Mouse (Mus musculus) limb, embryonic 14.5 days (tissue): ENCODE data around the gene Glrx. TPM values are rescaled to one million over a fixed set of nuclear protein-coding genes. Genes with fewer than 3 reads are reported as not detected.
"Not testable (repeated sequence)": the region's sequence is repeated elsewhere in the genome, so short reads cannot be mapped to it uniquely, and the experiment has no call there.

Experiments
- ATAC-seq: fragments of 200-750 bp; cut with Nextera tagmentation; 2 replicates; pipeline ENCODE4 v1.8.0; 2017; ENCODE audit warnings: low read depth, moderate number of reproducible peaks, moderate TSS enrichment; ENCODE audit not compliant: low FRiP score
- DNase-seq: peaks from one replicate; pipeline ENCODE4 v3.0.0-alpha.2; 2015; ENCODE audit warnings: low spot score
- H3K27ac ChIP-seq: fragments of 300-500 bp; sonication (generic); replicated peaks from 2 replicates; pipeline ENCODE4 v1.5.1; 2014; ENCODE audit warnings: low read depth, mild to moderate bottlenecking, low read length, moderate library complexity, mixed read lengths
- H3K27me3 ChIP-seq: fragments of 300-500 bp; sonication (generic); 2 replicates; pipeline ENCODE4 v1.6.1; 2014; ENCODE audit warnings: low read length, mixed read lengths; ENCODE audit not compliant: control insufficient read depth, insufficient read depth
- H3K36me3 ChIP-seq: fragments of 300-500 bp; sonication (generic); 2 replicates; pipeline ENCODE4 v1.6.1; 2014; ENCODE audit warnings: mild to moderate bottlenecking, low read length, moderate library complexity, mixed read lengths; ENCODE audit not compliant: control insufficient read depth, insufficient read depth
- H3K4me1 ChIP-seq: fragments of 300-500 bp; sonication (generic); 2 replicates; pipeline ENCODE4 v1.6.1; 2014; ENCODE audit warnings: antibody characterized with exemption, low read length, mixed read lengths; ENCODE audit not compliant: control insufficient read depth, insufficient read depth
- H3K4me2 ChIP-seq: fragments of 300-500 bp; sonication (generic); replicated peaks from 2 replicates; pipeline ENCODE4 v1.6.1; 2014; ENCODE audit warnings: low read depth, mild to moderate bottlenecking, low read length, moderate library complexity; ENCODE audit not compliant: severe bottlenecking
- H3K4me3 ChIP-seq: fragments of 300-500 bp; sonication (generic); replicated peaks from 2 replicates; pipeline ENCODE4 v1.5.1; 2014; ENCODE audit warnings: low read length
- H3K9ac ChIP-seq: fragments of 300-500 bp; sonication (generic); 2 replicates; pipeline ENCODE4 v1.6.1; 2014; ENCODE audit warnings: mild to moderate bottlenecking, low read depth, low read length, moderate library complexity; ENCODE audit not compliant: severe bottlenecking
- H3K9me3 ChIP-seq: fragments of 300-500 bp; sonication (generic); 2 replicates; pipeline ENCODE4 v1.6.1; 2016; ENCODE audit warnings: low read length; ENCODE audit not compliant: control insufficient read depth
- POLR2A ChIP-seq: fragments of 200-500 bp; IDR thresholded peaks from 2 replicates; pipeline ENCODE4 v1.8.0; 2012; ENCODE audit warnings: inconsistent platforms, mild to moderate bottlenecking, moderate library complexity, borderline replicate concordance; ENCODE audit not compliant: insufficient read depth, insufficient read length; ENCODE audit errors: extremely low read depth
- WGBS: fragments of 180-500 bp; shearing (Covaris S2); extraction: QIAGEN DNeasy Blood & Tissue Kit; methylation state at CpG from one replicate; pipeline ENCODE4 v1.1.7; 2014; 5-methylcytosine and 5-hydroxymethylcytosine counted together
- polyA plus RNA-seq, 2 experiments: library from polyadenylated mRNA; depleted of rRNA in 1 of 2; stranded (reverse) in 1 of 2; unstranded in 1 of 2; fragments of >200 nt; fragmentation: Nextera tagmentation in 1 of 2; extraction: Ambion mirVana in 1 of 2; gene quantifications; 2 replicates each; pipeline versions ENCODE4 v1.2.1 to v1.2.3; 2012 to 2014

Gene Glrx
- polyA plus RNA-seq, 2 experiments = 27.4 to 50.1 TPM

GRCm38 (mm10) chr13:75818486-75818885 is 21.2 kb upstream of the Glrx start:
- no peak for TF ChIP-seq POLR2A
- H3K27ac ChIP-seq = no peak overlapping the region
- no peak for DNase-seq
- H3K9me3 ChIP-seq = no peaks in the 10 kb centered on the region
- no peaks in the 10 kb centered on the region for H3K4me1 ChIP-seq
- WGBS = 50% methylated on average over 3 of the region's 3 CpGs
- no peaks in the 10 kb centered on the region for H3K27me3 ChIP-seq
- H3K36me3 ChIP-seq = no peaks in the 10 kb centered on the region
- H3K4me2 ChIP-seq = no peak overlapping the region
- H3K4me3 ChIP-seq = no peak overlapping the region
- no peak overlapping the region for H3K9ac ChIP-seq
- no peak for ATAC-seq

DNA sequence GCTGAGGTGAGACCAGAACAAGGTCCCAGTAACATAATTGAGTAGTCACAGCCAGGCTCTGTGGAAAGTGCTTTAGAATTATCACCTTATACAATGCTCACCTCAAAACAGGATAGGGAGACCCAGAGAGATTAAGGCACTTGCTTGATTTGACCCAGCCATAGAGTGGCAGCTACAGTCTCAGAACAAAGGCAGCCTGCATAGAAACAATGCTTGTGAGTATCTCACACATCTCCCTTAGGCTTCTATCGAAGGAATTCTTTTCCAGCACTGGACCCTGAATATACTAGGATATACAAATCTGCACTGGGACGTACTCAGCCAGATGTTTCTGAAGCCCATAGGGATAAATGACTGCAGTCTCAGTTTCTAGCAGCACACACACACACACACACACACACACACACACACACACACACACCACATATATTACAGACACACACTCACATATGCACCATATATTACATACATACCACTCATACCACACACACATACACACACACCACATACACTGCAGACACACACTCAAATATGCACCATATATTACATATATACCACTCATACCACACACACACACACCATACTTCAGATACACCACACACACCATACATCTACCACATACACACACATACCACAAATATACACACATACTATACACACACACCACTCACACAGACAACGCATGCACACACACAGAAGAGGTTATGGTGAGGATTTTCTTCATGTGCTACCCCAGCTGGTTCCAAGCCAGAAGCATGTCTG is 20.5 kb upstream of the Glrx start:
- H3K27ac ChIP-seq = no peak overlapping the region
- no peak for ATAC-seq
- TF ChIP-seq POLR2A = no peak

DNA sequence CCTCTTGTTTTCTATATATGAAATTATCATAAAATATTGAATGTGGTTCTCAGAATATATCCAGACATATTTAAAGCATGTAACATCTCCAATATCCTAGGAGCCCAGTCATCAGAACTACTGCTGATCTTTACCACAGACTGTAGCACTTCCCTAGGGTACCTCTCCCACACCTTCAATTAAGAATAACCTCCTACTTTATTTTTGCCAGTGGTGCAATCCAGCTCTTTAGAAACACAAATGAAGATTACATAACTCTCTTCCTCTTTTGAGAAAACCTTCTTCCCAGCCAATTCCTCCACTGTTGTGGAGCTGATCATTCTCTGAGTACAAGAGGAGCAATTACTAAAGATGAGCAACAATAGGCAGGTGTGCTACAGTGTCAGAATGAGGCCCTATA is 19.8 kb upstream of the Glrx start:
- Histone ChIP-seq H3K4me3 (no peak overlapping the region), H3K4me2 (no peak overlapping the region), H3K4me1 (no peaks in the 10 kb centered on the region), H3K9ac (no peak overlapping the region), H3K9me3 (no peaks in the 10 kb centered on the region), H3K36me3 (no peaks in the 10 kb centered on the region), H3K27me3 (no peaks in the 10 kb centered on the region), H3K27ac (no peak overlapping the region)
- no peak for TF ChIP-seq POLR2A
- DNase-seq (no peak), ATAC-seq (no peak)

More for the DNA sequence above, 20.5 kb upstream of the Glrx start:
- Histone ChIP-seq H3K9ac (no peak overlapping the region), H3K36me3 (no peaks in the 10 kb centered on the region), H3K9me3 (no peaks in the 10 kb centered on the region), H3K27me3 (no peaks in the 10 kb centered on the region), H3K4me1 (no peaks in the 10 kb centered on the region), H3K4me3 (no peak overlapping the region), H3K4me2 (no peak overlapping the region)
- 70% methylated on average over 3 of the region's 3 CpGs for WGBS
- no peak for DNase-seq

GRCm38 (mm10) chr13:75822366-75822765 is 17.3 kb upstream of the Glrx start:
- not testable (repeated sequence) for H3K36me3 ChIP-seq, H3K4me3 ChIP-seq, H3K9me3 ChIP-seq, H3K27me3 ChIP-seq, ATAC-seq, H3K4me1 ChIP-seq, H3K4me2 ChIP-seq, DNase-seq, H3K27ac ChIP-seq, H3K9ac ChIP-seq
- WGBS = 86% methylated on average over 4 of the region's 4 CpGs

GRCm38 (mm10) chr13:75823201-75823600 is 16.5 kb upstream of the Glrx start:
- Histone ChIP-seq H3K9me3 (no peaks in the 10 kb centered on the region), H3K27me3 (no peaks in the 10 kb centered on the region), H3K36me3 (no peaks in the 10 kb centered on the region), H3K4me2 (no peak overlapping the region), H3K4me1 (no peaks in the 10 kb centered on the region), H3K4me3 (no peak overlapping the region), H3K27ac (no peak overlapping the region), H3K9ac (no peak overlapping the region)
- no peak for TF ChIP-seq POLR2A
- DNase-seq (no peak), ATAC-seq (no peak)
- 85% methylated on average over 8 of the region's 9 CpGs for WGBS
